Mouse (Mus musculus) CH12.LX (cell line): ENCODE measurements at regions not wholly inside any gene's neighbourhood (a gene's known extent, or its start where the extent isn't known, plus 50 kb on each side); places are given as distances from the start of the nearest gene placed in this dataset.

ENCODE experiments used
- DNase-seq: peaks from one replicate; pipeline ENCODE4 v3.0.0-alpha.2; 2013; ENCODE audit errors: extremely low read depth
- H3K27ac ChIP-seq: 2 replicates; pipeline ENCODE4 v1.5.1; 2012; ENCODE audit warnings: low read depth, mild to moderate bottlenecking, control low read depth, moderate library complexity; ENCODE audit not compliant: insufficient read depth
- H3K27me3 ChIP-seq: replicated peaks from 2 replicates; pipeline ENCODE3; 2012; ENCODE audit warnings: inconsistent platforms
- H3K36me3 ChIP-seq, 2 experiments: replicated peaks in 1 of 2; 2 replicates each; pipeline versions ENCODE3 to v1.6.1; 2012; ENCODE audit warnings: inconsistent platforms in 1 of 2, low read length in 1 of 2, mild to moderate bottlenecking in 1 of 2, mixed read lengths in 1 of 2, moderate library complexity in 1 of 2; ENCODE audit not compliant: control insufficient read depth in 1 of 2, insufficient read depth in 1 of 2
- H3K4me1 ChIP-seq, 2 experiments: 2 replicates each; pipeline ENCODE4 v1.6.1; 2012; ENCODE audit warnings: inconsistent platforms in 1 of 2, moderate library complexity in 1 of 2; ENCODE audit not compliant: insufficient read depth in 2 of 2, control insufficient read depth in 1 of 2
- H3K4me2 ChIP-seq: 2 replicates; pipeline ENCODE4 v1.6.1; 2012; ENCODE audit warnings: low read depth, mild to moderate bottlenecking, control low read depth; ENCODE audit not compliant: poor library complexity, insufficient read depth, severe bottlenecking
- H3K4me3 ChIP-seq, 3 experiments: fragments of 150-350 bp in 1 of 3; sonication (generic) in 1 of 3; replicated peaks in 1 of 3; 2 replicates each; pipeline versions ENCODE3 to v1.5.1; 2011 to 2012; ENCODE audit warnings: low read depth in 2 of 3, low read length in 2 of 3, mild to moderate bottlenecking in 2 of 3, moderate library complexity in 2 of 3, control low read depth in 1 of 3, improper control_type of control experiment in 1 of 3, inconsistent platforms in 1 of 3, mixed read lengths in 1 of 3; ENCODE audit not compliant: poor library complexity in 1 of 3
- H3K79me2 ChIP-seq: replicated peaks from 2 replicates; pipeline ENCODE4 v1.6.1; 2012; ENCODE audit warnings: mild to moderate bottlenecking, moderate library complexity; ENCODE audit not compliant: control insufficient read depth, poor library complexity, insufficient read depth, severe bottlenecking; ENCODE audit errors: extremely low read depth
- H3K9ac ChIP-seq: 2 replicates; pipeline ENCODE4 v1.6.1; 2012; ENCODE audit warnings: low read depth, mild to moderate bottlenecking, control low read depth, moderate library complexity; ENCODE audit not compliant: insufficient read depth
- H3K9me3 ChIP-seq: replicated peaks from 2 replicates; pipeline ENCODE3; 2012; ENCODE audit warnings: low read length, inconsistent platforms, mixed read lengths
- BHLHE40 ChIP-seq: IDR thresholded peaks from 2 replicates; pipeline ENCODE4 v1.6.1; 2011; ENCODE audit warnings: mild to moderate bottlenecking, low read depth, low read length, improper control_type of control experiment
- CHD1 ChIP-seq: IDR thresholded peaks from 2 replicates; pipeline ENCODE4 v1.6.1; 2012; ENCODE audit warnings: low read depth, low read length, improper control_type of control experiment, inconsistent platforms
- CHD2 ChIP-seq: IDR thresholded peaks from 2 replicates; pipeline ENCODE4 v1.6.1; 2011; ENCODE audit warnings: low read length, improper control_type of control experiment
- CTCF ChIP-seq, 2 experiments: IDR thresholded peaks in 1 of 2; conservative IDR thresholded peaks in 1 of 2; 2 replicates each; pipeline ENCODE4 v1.5.1; 2011 to 2012; ENCODE audit warnings: low read depth in 2 of 2, low read length in 2 of 2, improper control_type of control experiment in 1 of 2, inconsistent platforms in 1 of 2, mild to moderate bottlenecking in 1 of 2, moderate library complexity in 1 of 2
- E2F4 ChIP-seq: IDR thresholded peaks from 2 replicates; pipeline ENCODE4 v1.6.1; 2011; ENCODE audit warnings: low read depth, low read length, improper control_type of control experiment; ENCODE audit not compliant: insufficient replicate concordance
- ELF1 ChIP-seq: IDR thresholded peaks from 2 replicates; pipeline ENCODE4 v1.6.1; 2014; ENCODE audit warnings: low read depth, mild to moderate bottlenecking, inconsistent platforms, low read length, improper control_type of control experiment
- ETS1 ChIP-seq: conservative IDR thresholded peaks from 2 replicates; pipeline ENCODE4 v1.6.1; 2012; ENCODE audit warnings: low read depth, mild to moderate bottlenecking, inconsistent platforms, low read length, improper control_type of control experiment, moderate library complexity
- MXI1 ChIP-seq: IDR thresholded peaks from 2 replicates; pipeline ENCODE4 v1.6.1; 2011; ENCODE audit warnings: mild to moderate bottlenecking, low read depth, low read length, improper control_type of control experiment
- POLR2A ChIP-seq: IDR thresholded peaks from 2 replicates; pipeline ENCODE4 v1.6.1; 2011; ENCODE audit warnings: low read depth, mild to moderate bottlenecking, improper control_type of control experiment, low read length
- POLR2AphosphoS2 ChIP-seq: IDR thresholded peaks from 2 replicates; pipeline ENCODE4 v1.6.1; 2011; ENCODE audit warnings: low read depth, low read length, improper control_type of control experiment
- RAD21 ChIP-seq: IDR thresholded peaks from 2 replicates; pipeline ENCODE4 v1.6.1; 2011; ENCODE audit warnings: low read depth, mild to moderate bottlenecking, low read length, improper control_type of control experiment, moderate library complexity
- SMC3 ChIP-seq: IDR thresholded peaks from 2 replicates; pipeline ENCODE4 v1.6.1; 2011; ENCODE audit warnings: low read depth, low read length, improper control_type of control experiment
- TBP ChIP-seq: conservative IDR thresholded peaks from 2 replicates; pipeline ENCODE4 v1.6.1; 2011; ENCODE audit warnings: low read depth, low read length, improper control_type of control experiment
- USF1 ChIP-seq: IDR thresholded peaks from 2 replicates; pipeline ENCODE4 v1.6.1; 2014; ENCODE audit warnings: low read depth, mild to moderate bottlenecking, inconsistent platforms, low read length, improper control_type of control experiment
- USF2 ChIP-seq: conservative IDR thresholded peaks from 2 replicates; pipeline ENCODE4 v1.6.1; 2011; ENCODE audit warnings: low read depth, low read length, improper control_type of control experiment
- ZKSCAN1 ChIP-seq: IDR thresholded peaks from 2 replicates; pipeline ENCODE4 v1.6.1; 2012; ENCODE audit warnings: low read depth, inconsistent platforms, low read length, improper control_type of control experiment, borderline replicate concordance
- ZNF384 ChIP-seq: IDR thresholded peaks from 2 replicates; pipeline ENCODE4 v1.6.1; 2012; ENCODE audit warnings: low read depth, low read length, improper control_type of control experiment, inconsistent platforms
- dilution Hi-C: fragments of 300-500 bp; cut with MboI; formaldehyde crosslinking; loops from 2 replicates; pipeline ENCODE4 v1.14.3; 2020; ENCODE audit warnings: low sequenced_read_pairs; ENCODE audit not compliant: extremely low pct_unique_long_range_greater_than_20kb, extremely low pct_ligation_motif_present
- in situ Hi-C: fragments of 300-500 bp; cut with MboI; formaldehyde crosslinking; loops from 3 replicates; pipeline ENCODE4 v1.14.3; 2019; ENCODE audit warnings: low sequenced_read_pairs, low pct_ligation_motif_present, low pct_unique_long_range_greater_than_20kb, mixed read lengths

GRCm38 (mm10) chr16:5672871-5673270 lies 212.3 kb upstream of the Rbfox1 start:
- peaks cover 78% of the 10 kb centered on the region for H3K27me3 ChIP-seq
- no peaks in the 10 kb centered on the region for H3K36me3 ChIP-seq
- H3K9me3 ChIP-seq, result no peaks in the 10 kb centered on the region
- no peak overlapping the region for H3K27ac ChIP-seq
- in situ Hi-C loops (no loop called here), dilution Hi-C loops (no loop called here)
- no peaks in the 10 kb centered on the region for H3K79me2 ChIP-seq
- no peak for TF ChIP-seq SMC3
- no peak for TF ChIP-seq POLR2A
- no peak for TF ChIP-seq CHD1
- no peak for TF ChIP-seq TBP
- TF ChIP-seq USF2, result no peak
- TF ChIP-seq E2F4, result no peak
- no peak for TF ChIP-seq ZKSCAN1
- TF ChIP-seq MXI1, result no peak
- TF ChIP-seq ELF1, result no peak
- no peak for TF ChIP-seq POLR2AphosphoS2
- no peak for TF ChIP-seq BHLHE40
- no peak for TF ChIP-seq ZNF384
- TF ChIP-seq RAD21, result no peak
- no peak for TF ChIP-seq CHD2
- TF ChIP-seq CTCF (conservative IDR thresholded peaks at IDR 0.05 in 1 of 2, IDR thresholded peaks at IDR 0.05 in 1 of 2; ENCODE audit: low read depth in 2 of 2, low read length in 2 of 2), result no peak
- no peaks in the 10 kb centered on the region for H3K4me1 ChIP-seq
- H3K4me3 ChIP-seq, result no peak overlapping the region
- no peak overlapping the region for H3K9ac ChIP-seq
- H3K4me2 ChIP-seq, result no peak overlapping the region
- no peak for DNase-seq

GRCm38 (mm10) chr16:5668403-5668967 lies 216.7 kb upstream of the Rbfox1 start:
- no peak overlapping the region for H3K27ac ChIP-seq
- no peaks in the 10 kb centered on the region for H3K4me1 ChIP-seq
- no peak for DNase-seq
- H3K4me2 ChIP-seq, result no peak overlapping the region
- peaks cover 80% of the 10 kb centered on the region for H3K27me3 ChIP-seq
- no peak for TF ChIP-seq POLR2A
- TF ChIP-seq CHD2, result no peak
- TF ChIP-seq ETS1, result no peak
- TF ChIP-seq USF1, result no peak
- H3K36me3 ChIP-seq, result no peaks in the 10 kb centered on the region
- H3K79me2 ChIP-seq, result no peaks in the 10 kb centered on the region
- no peak overlapping the region for H3K9ac ChIP-seq
- in situ Hi-C loops (no loop called here), dilution Hi-C loops (no loop called here)
- H3K9me3 ChIP-seq, result no peaks in the 10 kb centered on the region
- H3K4me3 ChIP-seq, result no peak overlapping the region
